ENCODE assay signal across 8 mouse cellular contexts in genomic region chr13:23463381-23464223, GRCm38 (mm10). TPM values are rescaled to one million over a fixed set of nuclear protein-coding genes. Genes with fewer than 3 reads are reported as not detected.
DNase-seq lines count a peak whose midpoint lies in the region; ATAC-seq and TF ChIP-seq lines count a peak whose summit lies in the region.

No protein-coding gene starts in this region.

- H3K9me3 ChIP-seq in E14TG2a.4 (ENCODE audit: low read length), result no peaks in the 10 kb centered on the region
- no peaks in the 10 kb centered on the region for H3K9me3 ChIP-seq in heart, embryonic 15.5 days (replicated peaks)
- no peaks in the 10 kb centered on the region for H3K9me3 ChIP-seq in liver, embryonic 12.5 days (replicated peaks)
- no peaks in the 10 kb centered on the region for H3K9me3 ChIP-seq in neural tube, embryonic 11.5 days (ENCODE audit: control insufficient read depth, low read length)

- peak; percentile 67 for DNase-seq in kidney, postnatal 14 days
- DNase-seq in neural tube, embryonic 11.5 days (ENCODE audit: low spot score), result peak; percentile 89

- no peak for TF ChIP-seq CTCF in E14TG2a.4 (conservative IDR thresholded peaks at IDR 0.05; ENCODE audit: low read length)
- TF ChIP-seq CTCF in testis, adult 2 months (IDR thresholded peaks at IDR 0.05; ENCODE audit: control insufficient read depth, insufficient read depth, insufficient replicate concordance, low read depth, low read length), result no peak

- peak overlapping the region; percentile 61 for H3K9ac ChIP-seq in heart, embryonic 15.5 days
- peak overlapping the region; percentile 81 for H3K9ac ChIP-seq in liver, embryonic 12.5 days
- H3K9ac ChIP-seq in neural tube, embryonic 11.5 days (ENCODE audit: low read length), result peak overlapping the region; percentile 42

- peak overlapping the region; percentile 74 for H3K4me3 ChIP-seq in E14TG2a.4 (replicated peaks; ENCODE audit: low read length)
- peak overlapping the region; percentile 58 for H3K4me3 ChIP-seq in brown adipose tissue, adult 24 weeks (ENCODE audit: insufficient read depth, low read depth, low read length)
- peak overlapping the region; percentile 66 for H3K4me3 ChIP-seq in heart, embryonic 15.5 days
- peak overlapping the region; percentile 71 for H3K4me3 ChIP-seq in liver, embryonic 12.5 days
- peak overlapping the region; percentile 51 for H3K4me3 ChIP-seq in neural tube, embryonic 11.5 days (ENCODE audit: low read depth, low read length)
- peak overlapping the region; percentile 69 for H3K4me3 ChIP-seq in testis, adult 2 months (ENCODE audit: control insufficient read depth, low read depth, low read length)

- H3K4me1 ChIP-seq in E14TG2a.4 (replicated peaks; ENCODE audit: low read depth, low read length), result peaks cover 45% of the 10 kb centered on the region
- H3K4me1 ChIP-seq in brown adipose tissue, adult 24 weeks (ENCODE audit: control insufficient read depth, insufficient read depth, insufficient read length, low read length), result peaks cover 8% of the 10 kb centered on the region; the same call in 1 of the 2 replicates
- H3K4me1 ChIP-seq in heart, embryonic 15.5 days (replicated peaks), result peaks cover 20% of the 10 kb centered on the region
- H3K4me1 ChIP-seq in liver, embryonic 12.5 days, result peaks cover 58% of the 10 kb centered on the region
- H3K4me1 ChIP-seq in neural tube, embryonic 11.5 days (ENCODE audit: control insufficient read depth, insufficient read depth, low read length), result peaks cover 9% of the 10 kb centered on the region; the same call in 1 of the 2 replicates
- peaks cover 5% of the 10 kb centered on the region for H3K4me1 ChIP-seq in testis, adult 2 months (ENCODE audit: control insufficient read depth, insufficient read depth, low read length)

- H3K4me2 ChIP-seq in heart, embryonic 15.5 days, result peak overlapping the region; percentile 91
- peak overlapping the region; percentile 86 for H3K4me2 ChIP-seq in liver, embryonic 12.5 days
- H3K4me2 ChIP-seq in neural tube, embryonic 11.5 days (ENCODE audit: low read depth), result peak overlapping the region; percentile 54

- peaks cover 30% of the 10 kb centered on the region for H3K27me3 ChIP-seq in E14TG2a.4 (ENCODE audit: insufficient read depth, low read length)
- H3K27me3 ChIP-seq in heart, embryonic 15.5 days, result no peaks in the 10 kb centered on the region
- H3K27me3 ChIP-seq in liver, embryonic 12.5 days (replicated peaks), result no peaks in the 10 kb centered on the region
- H3K27me3 ChIP-seq in neural tube, embryonic 11.5 days (ENCODE audit: control insufficient read depth, insufficient read depth, low read length), result no peaks in the 10 kb centered on the region; the same call in 1 of the 2 replicates
- no peaks in the 10 kb centered on the region for H3K27me3 ChIP-seq in testis, adult 2 months (ENCODE audit: control insufficient read depth, insufficient read depth, low read length)

- no peaks in the 10 kb centered on the region for H3K36me3 ChIP-seq in E14TG2a.4 (ENCODE audit: insufficient read depth, low read length)
- H3K36me3 ChIP-seq in heart, embryonic 15.5 days, result no peaks in the 10 kb centered on the region
- no peaks in the 10 kb centered on the region for H3K36me3 ChIP-seq in liver, embryonic 12.5 days
- H3K36me3 ChIP-seq in neural tube, embryonic 11.5 days (ENCODE audit: control insufficient read depth, insufficient read depth, low read length), result no peaks in the 10 kb centered on the region
- no peaks in the 10 kb centered on the region for H3K36me3 ChIP-seq in testis, adult 2 months (ENCODE audit: control insufficient read depth, insufficient read depth, low read length)

- H3K27ac ChIP-seq in brown adipose tissue, adult 24 weeks (replicated peaks; ENCODE audit: low read depth, low read length), result no peak overlapping the region
- no peak overlapping the region; the same call in 1 of the 2 replicates for H3K27ac ChIP-seq in heart, embryonic 15.5 days
- H3K27ac ChIP-seq in liver, embryonic 12.5 days, result peak overlapping the region; percentile 89
- no peak overlapping the region for H3K27ac ChIP-seq in neural tube, embryonic 11.5 days (ENCODE audit: low read depth, low read length)
- no peak overlapping the region for H3K27ac ChIP-seq in testis, adult 2 months (ENCODE audit: control insufficient read depth, insufficient read depth, low read depth, low read length)

- no peak for TF ChIP-seq POLR2A in testis, adult 2 months (IDR thresholded peaks at IDR 0.05; ENCODE audit: control insufficient read depth, low read depth, low read length)

- WGBS in heart, embryonic 15.5 days, result 1% methylated on average over 21 of the region's 21 CpGs
- under 1% methylated on average over 21 of the region's 21 CpGs for WGBS in liver, embryonic 12.5 days (ENCODE audit: insufficient replicate concordance)
- under 1% methylated on average over 21 of the region's 21 CpGs for WGBS in neural tube, embryonic 11.5 days

- ATAC-seq in erythroid progenitor cell, adult 5-6 weeks (replicated peaks; ENCODE audit: low FRiP score, poor library complexity, severe bottlenecking), result peak; percentile 28
- ATAC-seq in heart, embryonic 15.5 days (replicated peaks; ENCODE audit: insufficient number of reproducible peaks, insufficient read depth, low FRiP score, low read depth), result no peak; the same call in 1 of the 2 replicates
- ATAC-seq in liver, embryonic 12.5 days, result peak; percentile 18; the same call in 1 of the 2 replicates
- ATAC-seq in neural tube, embryonic 11.5 days (ENCODE audit: insufficient read depth, low FRiP score, low TSS enrichment), result peak; percentile 54; the same call in 1 of the 2 replicates

RNA-seq across cellular contexts. Expression of gene Btn1a1, which starts 2.1 kb away (rescaled TPM):
- polyA plus RNA-seq in brown adipose tissue, adult 24 weeks (2012; ENCODE audit: insufficient read depth, insufficient read length, missing spikeins), result not detected in 2 replicates
- 1.4 and 4.2 TPM in 2 replicates for total RNA-seq in erythroid progenitor cell, adult 5-6 weeks (2015; ENCODE audit: low replicate concordance)
- total RNA-seq in erythroid progenitor cell, adult 5-6 weeks (2017; ENCODE audit: low replicate concordance), result 0.90 and 1.4 TPM in 2 replicates
- 0.85 and 1.4 TPM in 2 replicates for polyA plus RNA-seq in heart, embryonic 15.5 days (2015; fragmentation: Nextera tagmentation; extraction: Ambion mirVana)
- 1.9 and 2.5 TPM in 2 replicates for polyA plus RNA-seq in liver, embryonic 12.5 days (2016; fragmentation: Nextera tagmentation; extraction: Ambion mirVana)
- polyA plus RNA-seq in neural tube, embryonic 11.5 days (2014; fragmentation: Nextera tagmentation; extraction: Ambion mirVana), result 0.16 TPM in 1 of 2 replicates, not detected in the other
- polyA plus RNA-seq in testis, adult 2 months (2012; rRNA removed), result 0.05 and 0.26 TPM in 2 replicates

RNA-seq across cellular contexts. Expression of gene Btn2a2, which starts 25.1 kb away (rescaled TPM):
- not detected in 2 replicates for polyA plus RNA-seq in brown adipose tissue, adult 24 weeks (2012; ENCODE audit: insufficient read depth, insufficient read length, missing spikeins)
- total RNA-seq in erythroid progenitor cell, adult 5-6 weeks (2015; ENCODE audit: low replicate concordance), result not detected in 2 replicates
- not detected in 2 replicates for total RNA-seq in erythroid progenitor cell, adult 5-6 weeks (2017; ENCODE audit: low replicate concordance)
- polyA plus RNA-seq in heart, embryonic 15.5 days (2015; fragmentation: Nextera tagmentation; extraction: Ambion mirVana), result 0.31 and 0.41 TPM in 2 replicates
- polyA plus RNA-seq in liver, embryonic 12.5 days (2016; fragmentation: Nextera tagmentation; extraction: Ambion mirVana), result 0.07 TPM in 1 of 2 replicates, not detected in the other
- 0.65 and 0.81 TPM in 2 replicates for polyA plus RNA-seq in neural tube, embryonic 11.5 days (2014; fragmentation: Nextera tagmentation; extraction: Ambion mirVana)
- polyA plus RNA-seq in testis, adult 2 months (2012; rRNA removed), result 0.08 and 0.21 TPM in 2 replicates

RNA-seq across cellular contexts. Expression of gene Abt1, which starts 39.9 kb away (rescaled TPM):
- 4.4 and 5.0 TPM in 2 replicates for polyA plus RNA-seq in brown adipose tissue, adult 24 weeks (2012; ENCODE audit: insufficient read depth, insufficient read length, missing spikeins)
- total RNA-seq in erythroid progenitor cell, adult 5-6 weeks (2015; ENCODE audit: low replicate concordance), result 1.1 and 2.1 TPM in 2 replicates
- 1.3 and 1.6 TPM in 2 replicates for total RNA-seq in erythroid progenitor cell, adult 5-6 weeks (2017; ENCODE audit: low replicate concordance)
- polyA plus RNA-seq in heart, embryonic 15.5 days (2015; fragmentation: Nextera tagmentation; extraction: Ambion mirVana), result 8.1 and 8.2 TPM in 2 replicates
- polyA plus RNA-seq in liver, embryonic 12.5 days (2016; fragmentation: Nextera tagmentation; extraction: Ambion mirVana), result 8.8 and 9.6 TPM in 2 replicates
- polyA plus RNA-seq in neural tube, embryonic 11.5 days (2014; fragmentation: Nextera tagmentation; extraction: Ambion mirVana), result 13.3 and 13.7 TPM in 2 replicates
- polyA plus RNA-seq in testis, adult 2 months (2012; rRNA removed), result 2.0 TPM in 2 replicates
